Mouse (Mus musculus): ENCODE data around the gene Mrpl34. TPM values are rescaled to one million over a fixed set of nuclear protein-coding genes. Genes with fewer than 3 reads are reported as not detected.

Mrpl34 gene
- polyA plus RNA-seq (2015; fragmentation: Illumina TruSeq; extraction: RNeasy Lipid Tissue Mini Kit (QIAGEN cat#74804); ENCODE audit: low read depth, low replicate concordance) = 76.2 TPM

DNA sequence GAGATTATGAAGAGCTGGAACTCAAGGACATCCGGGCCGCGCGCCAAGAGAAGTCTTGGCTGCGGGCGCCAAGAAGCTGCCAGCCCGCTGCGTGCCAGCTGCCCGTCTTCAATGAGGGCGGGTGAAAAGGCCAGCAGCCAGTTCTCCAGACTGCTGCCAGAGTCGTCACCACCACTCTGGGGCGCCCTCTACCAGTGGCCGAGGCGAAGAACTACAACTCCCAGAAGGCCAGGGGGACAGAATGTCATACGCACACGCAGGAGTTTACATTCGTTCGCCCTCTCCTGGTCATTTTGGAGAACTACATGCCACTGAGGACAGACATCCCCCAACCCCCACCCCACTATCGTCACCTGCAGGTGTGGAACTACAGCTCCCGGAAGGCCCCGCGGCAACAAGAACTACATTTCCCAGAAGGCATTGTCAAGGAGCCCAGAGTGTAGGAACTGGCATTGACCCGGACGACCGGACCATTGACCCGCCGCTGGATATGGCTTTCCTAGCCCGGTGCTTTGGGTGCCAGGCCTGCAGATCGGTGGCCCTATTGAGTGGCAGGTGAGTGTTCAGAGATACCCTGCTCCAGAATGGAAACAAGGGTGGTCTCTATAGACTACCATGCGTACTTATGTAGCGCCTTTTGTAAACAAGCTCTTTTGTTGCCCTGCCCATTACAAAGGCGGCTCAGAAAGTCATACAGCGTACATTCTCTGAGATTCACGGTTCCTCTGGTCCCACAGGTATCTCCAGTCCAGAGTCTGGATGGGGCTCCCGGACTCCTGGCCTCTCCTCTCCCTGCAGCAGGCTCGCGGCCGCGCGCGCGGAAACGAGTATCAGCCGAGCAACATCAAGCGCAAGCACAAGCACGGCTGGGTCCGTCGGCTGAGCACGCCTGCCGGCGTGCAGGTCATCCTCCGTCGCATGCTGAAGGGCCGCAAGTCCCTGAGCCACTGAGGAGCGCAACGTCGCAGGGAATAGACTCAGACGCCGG lies at the start of gene Mrpl34:
Gene Mrpl34 (plus strand): TSS at position 447 of the 988 bp plus-strand sequence.

DNA sequence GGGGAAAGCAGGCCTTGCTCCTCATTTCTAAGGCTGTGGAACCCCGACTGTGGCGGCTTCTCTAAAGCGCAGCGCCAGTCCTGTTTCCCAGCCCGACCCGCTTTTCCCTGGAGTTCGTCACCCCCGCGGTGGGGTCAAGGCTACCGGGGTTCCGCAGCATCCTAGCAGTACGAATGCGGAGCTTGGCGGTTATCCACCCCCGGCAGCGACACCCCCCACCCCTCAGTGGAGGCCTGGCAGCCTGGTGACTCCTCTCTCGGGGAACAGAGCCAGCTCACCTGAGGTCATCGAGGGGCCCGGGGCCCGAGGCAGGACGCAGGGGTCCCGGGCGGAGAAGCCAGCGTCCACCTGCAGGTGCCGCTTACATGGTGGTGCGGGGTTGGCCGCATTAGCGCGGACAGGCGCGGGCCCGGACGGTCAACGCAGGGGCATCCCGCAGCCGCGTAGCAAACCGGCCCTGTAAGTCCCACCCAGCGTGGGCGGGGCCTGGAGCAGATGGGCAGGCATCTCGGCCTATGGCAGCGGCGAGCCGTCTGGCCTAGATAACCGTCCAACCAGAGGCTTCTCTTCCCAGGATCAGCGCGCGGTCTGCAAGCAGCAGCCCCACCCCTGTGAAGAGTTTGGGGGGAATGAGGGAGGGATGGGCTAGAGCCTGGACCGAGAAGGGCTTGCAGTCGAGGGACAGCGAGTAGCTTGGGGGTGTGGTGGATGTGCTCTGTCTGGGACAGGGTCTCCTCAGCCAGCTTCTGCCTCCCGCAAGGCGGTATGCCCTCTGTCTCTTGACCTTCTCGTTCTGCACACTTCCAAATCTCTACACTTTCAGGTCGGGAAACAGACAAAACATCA lies 1.3 kb upstream of the Mrpl34 start, which contains the start of gene Abhd8:
Gene Abhd8 (minus strand): TSS at position 468 of the 846 bp plus-strand sequence.

DNA sequence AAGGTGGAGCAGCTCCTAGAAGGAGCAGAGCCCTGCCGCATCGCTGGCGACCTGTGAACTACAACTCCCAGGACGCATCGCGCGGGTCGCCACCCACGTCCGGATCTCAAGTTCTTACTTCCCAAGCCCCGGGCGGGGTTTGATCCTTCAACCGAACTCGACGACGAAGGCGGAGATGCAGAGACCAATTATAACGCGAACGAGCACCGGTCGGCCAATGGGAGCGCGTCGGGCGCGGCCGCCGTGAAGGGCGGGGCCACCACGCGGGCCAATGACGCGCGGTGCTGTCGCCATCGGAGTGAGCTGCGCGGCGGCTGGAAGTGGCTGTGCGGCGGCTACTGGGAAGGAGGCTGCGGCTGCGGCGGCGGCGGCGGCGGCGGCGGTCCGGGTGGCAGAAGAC lies 4.2 kb downstream of the Mrpl34 start, which contains the start of gene Dda1:
Gene Dda1 (plus strand): TSS at position 284 of the 400 bp plus-strand sequence.

DNA sequence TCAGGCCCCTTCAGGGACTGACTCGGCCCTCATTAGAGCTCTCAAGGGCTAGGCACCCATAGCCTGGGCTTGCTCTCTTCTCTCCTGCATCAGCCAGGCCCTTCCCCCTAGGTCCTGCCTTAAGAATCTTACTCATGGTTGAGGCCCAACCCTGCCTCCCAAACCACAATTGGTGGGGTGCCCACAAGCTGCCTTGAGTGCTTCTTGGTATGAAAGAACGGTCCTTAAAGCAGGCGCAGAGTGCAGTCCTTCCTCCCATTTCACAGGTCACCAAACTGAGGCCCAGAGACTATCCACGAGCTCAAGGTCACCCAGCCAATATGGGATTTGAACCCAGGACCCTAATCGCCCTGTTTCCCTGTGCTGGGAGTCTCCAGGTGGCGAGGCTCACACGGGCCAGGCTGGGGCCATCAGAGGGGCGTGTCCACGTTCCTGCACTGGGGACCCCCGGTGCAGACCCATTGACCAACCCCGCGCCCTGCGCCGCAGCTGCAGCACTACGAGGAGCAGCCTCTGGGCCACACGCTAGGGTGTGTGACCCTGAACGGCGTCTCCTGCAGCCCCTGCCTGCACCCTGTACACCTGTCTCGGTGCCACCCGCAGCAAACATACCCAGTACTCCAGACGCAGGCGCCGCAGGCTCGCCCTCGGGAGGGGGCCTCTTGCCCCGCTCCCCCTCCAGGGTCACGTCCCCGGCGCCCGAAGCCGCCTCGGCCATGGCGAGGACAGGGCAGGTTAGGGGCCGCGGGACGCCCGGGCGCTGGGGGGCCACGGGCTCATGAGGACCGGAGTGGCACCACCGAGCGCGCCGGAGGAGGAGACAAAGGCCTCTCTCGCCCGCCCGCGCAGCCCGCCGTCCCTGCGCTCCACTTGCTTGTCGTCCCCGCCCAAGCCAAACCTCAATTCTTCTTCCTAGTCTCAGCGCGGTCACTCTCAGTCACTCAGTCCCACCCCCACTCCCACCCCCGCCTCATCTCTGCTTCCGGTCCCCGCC lies 20.7 kb downstream of the Mrpl34 start, which contains the start of gene Ano8:
Gene Ano8 (minus strand): TSS at position 822 of the 994 bp plus-strand sequence.

DNA sequence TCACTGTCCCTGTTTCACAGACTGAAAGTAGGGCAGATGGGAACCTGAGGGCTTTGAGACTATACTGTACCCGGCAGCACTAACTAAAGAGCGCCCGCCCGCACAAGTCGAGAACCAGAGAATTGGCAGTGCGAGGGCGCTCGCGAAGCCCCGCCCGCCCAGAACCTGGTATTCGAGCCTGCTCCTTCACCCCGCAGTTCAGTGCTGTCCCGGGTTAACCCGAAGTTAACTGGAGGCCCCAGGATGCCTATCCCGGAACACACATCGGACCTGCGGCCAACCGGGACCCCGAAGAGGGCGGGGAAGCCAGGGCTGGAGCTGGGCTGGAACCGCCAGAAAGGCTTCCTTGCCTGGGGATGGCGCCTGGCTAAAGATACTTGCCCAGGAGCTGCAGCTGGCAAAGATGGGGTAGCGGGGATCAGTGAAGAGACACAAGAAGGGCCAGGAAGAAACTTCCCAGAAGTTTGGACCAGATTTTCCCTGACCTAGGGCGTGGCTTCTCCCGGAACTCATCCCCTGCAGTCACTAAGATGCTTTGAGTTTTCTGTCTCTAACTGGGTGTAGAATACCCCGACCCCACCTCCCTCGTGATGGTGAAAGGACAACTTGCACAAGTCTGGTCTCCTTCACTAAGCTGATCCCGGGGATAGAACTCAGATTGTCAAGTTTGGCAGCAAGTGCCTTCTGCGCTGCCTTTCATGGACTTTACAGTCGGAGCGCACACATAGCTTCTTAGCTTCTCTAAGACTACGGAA lies 23.1 kb downstream of the Mrpl34 start, which contains the start of gene Gtpbp3:
Gene Gtpbp3 (plus strand): TSS at position 413 of the 755 bp plus-strand sequence.

DNA sequence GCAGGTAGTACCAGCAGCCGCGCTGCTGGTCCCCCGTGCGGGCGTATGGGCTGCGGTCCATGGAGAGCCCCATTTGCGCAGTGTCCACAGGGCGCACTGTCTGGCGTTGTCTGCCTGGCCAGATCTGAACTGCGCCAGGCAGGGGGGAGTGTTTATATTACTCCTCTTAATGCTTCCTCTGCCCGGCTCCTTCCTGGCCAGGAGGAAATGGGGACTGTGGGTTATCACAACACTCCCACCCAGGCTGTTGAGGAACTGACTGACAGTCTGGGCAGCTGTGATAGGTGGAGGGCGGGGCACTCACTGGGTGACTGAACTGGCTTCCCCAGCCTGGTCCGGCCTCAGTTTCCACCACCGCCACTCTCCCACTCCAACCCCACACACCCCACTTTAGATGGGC lies 46.9 kb downstream of the Mrpl34 start, which contains the start of gene Plvap:
Gene Plvap (minus strand): TSS at position 109 of the 400 bp plus-strand sequence.

Other genes starting within 250 kb of the Mrpl34 start
- 25.3 TPM for gene Myo9b, start 192.2 kb upstream of the Mrpl34 start, polyA plus RNA-seq (2015; fragmentation: Illumina TruSeq; extraction: RNeasy Lipid Tissue Mini Kit (QIAGEN cat#74804); ENCODE audit: low read depth, low replicate concordance)
- 16.5 TPM for gene Haus8, start 192.0 kb upstream of the Mrpl34 start, polyA plus RNA-seq (2015; fragmentation: Illumina TruSeq; extraction: RNeasy Lipid Tissue Mini Kit (QIAGEN cat#74804); ENCODE audit: low read depth, low replicate concordance)
- 174 TPM for gene Use1, start 98.1 kb upstream of the Mrpl34 start, polyA plus RNA-seq (2015; fragmentation: Illumina TruSeq; extraction: RNeasy Lipid Tissue Mini Kit (QIAGEN cat#74804); ENCODE audit: low read depth, low replicate concordance)
- 11.4 TPM for gene Ocel1, start 93.7 kb upstream of the Mrpl34 start, polyA plus RNA-seq (2015; fragmentation: Illumina TruSeq; extraction: RNeasy Lipid Tissue Mini Kit (QIAGEN cat#74804); ENCODE audit: low read depth, low replicate concordance)
- 24.3 TPM for gene Nr2f6, start 83.0 kb upstream of the Mrpl34 start, polyA plus RNA-seq (2015; fragmentation: Illumina TruSeq; extraction: RNeasy Lipid Tissue Mini Kit (QIAGEN cat#74804); ENCODE audit: low read depth, low replicate concordance)
- gene Ushbp1, start 69.2 kb upstream of the Mrpl34 start, polyA plus RNA-seq (2015; fragmentation: Illumina TruSeq; extraction: RNeasy Lipid Tissue Mini Kit (QIAGEN cat#74804); ENCODE audit: low read depth, low replicate concordance) = 4.5 TPM
- 120 TPM for gene Babam1, start 68.1 kb upstream of the Mrpl34 start, polyA plus RNA-seq (2015; fragmentation: Illumina TruSeq; extraction: RNeasy Lipid Tissue Mini Kit (QIAGEN cat#74804); ENCODE audit: low read depth, low replicate concordance)
- gene Ankle1, start 58.9 kb upstream of the Mrpl34 start, polyA plus RNA-seq (2015; fragmentation: Illumina TruSeq; extraction: RNeasy Lipid Tissue Mini Kit (QIAGEN cat#74804); ENCODE audit: low read depth, low replicate concordance) = 0.43 TPM
- gene Abhd8, start 1.3 kb upstream of the Mrpl34 start, polyA plus RNA-seq (2015; fragmentation: Illumina TruSeq; extraction: RNeasy Lipid Tissue Mini Kit (QIAGEN cat#74804); ENCODE audit: low read depth, low replicate concordance) = 254 TPM
- 68.9 TPM for gene Dda1, start 4.2 kb downstream of the Mrpl34 start, polyA plus RNA-seq (2015; fragmentation: Illumina TruSeq; extraction: RNeasy Lipid Tissue Mini Kit (QIAGEN cat#74804); ENCODE audit: low read depth, low replicate concordance)
- 27.6 TPM for gene Ano8, start 21.0 kb downstream of the Mrpl34 start, polyA plus RNA-seq (2015; fragmentation: Illumina TruSeq; extraction: RNeasy Lipid Tissue Mini Kit (QIAGEN cat#74804); ENCODE audit: low read depth, low replicate concordance)
- gene Gtpbp3, start 23.1 kb downstream of the Mrpl34 start, polyA plus RNA-seq (2015; fragmentation: Illumina TruSeq; extraction: RNeasy Lipid Tissue Mini Kit (QIAGEN cat#74804); ENCODE audit: low read depth, low replicate concordance) = 27.3 TPM
- 7.4 TPM for gene Plvap, start 46.8 kb downstream of the Mrpl34 start, polyA plus RNA-seq (2015; fragmentation: Illumina TruSeq; extraction: RNeasy Lipid Tissue Mini Kit (QIAGEN cat#74804); ENCODE audit: low read depth, low replicate concordance)
- gene Ccdc194, start 60.8 kb downstream of the Mrpl34 start, polyA plus RNA-seq (2015; fragmentation: Illumina TruSeq; extraction: RNeasy Lipid Tissue Mini Kit (QIAGEN cat#74804); ENCODE audit: low read depth, low replicate concordance) = not detected
- 12.1 TPM for gene Bst2, start 72.5 kb downstream of the Mrpl34 start, polyA plus RNA-seq (2015; fragmentation: Illumina TruSeq; extraction: RNeasy Lipid Tissue Mini Kit (QIAGEN cat#74804); ENCODE audit: low read depth, low replicate concordance)
- gene Mvb12a, start 78.0 kb downstream of the Mrpl34 start, polyA plus RNA-seq (2015; fragmentation: Illumina TruSeq; extraction: RNeasy Lipid Tissue Mini Kit (QIAGEN cat#74804); ENCODE audit: low read depth, low replicate concordance) = 48.3 TPM
- not detected for gene Tmem221, start 93.9 kb downstream of the Mrpl34 start, polyA plus RNA-seq (2015; fragmentation: Illumina TruSeq; extraction: RNeasy Lipid Tissue Mini Kit (QIAGEN cat#74804); ENCODE audit: low read depth, low replicate concordance)
- 0.16 TPM for gene Nxnl1, start 101.6 kb downstream of the Mrpl34 start, polyA plus RNA-seq (2015; fragmentation: Illumina TruSeq; extraction: RNeasy Lipid Tissue Mini Kit (QIAGEN cat#74804); ENCODE audit: low read depth, low replicate concordance)
- gene Slc27a1, start 103.9 kb downstream of the Mrpl34 start, polyA plus RNA-seq (2015; fragmentation: Illumina TruSeq; extraction: RNeasy Lipid Tissue Mini Kit (QIAGEN cat#74804); ENCODE audit: low read depth, low replicate concordance) = 72.5 TPM
- 36.5 TPM for gene Pgls, start 127.2 kb downstream of the Mrpl34 start, polyA plus RNA-seq (2015; fragmentation: Illumina TruSeq; extraction: RNeasy Lipid Tissue Mini Kit (QIAGEN cat#74804); ENCODE audit: low read depth, low replicate concordance)
- gene Fam129c, start 132.7 kb downstream of the Mrpl34 start, polyA plus RNA-seq (2015; fragmentation: Illumina TruSeq; extraction: RNeasy Lipid Tissue Mini Kit (QIAGEN cat#74804); ENCODE audit: low read depth, low replicate concordance) = 3.6 TPM
- gene Colgalt1, start 146.0 kb downstream of the Mrpl34 start, polyA plus RNA-seq (2015; fragmentation: Illumina TruSeq; extraction: RNeasy Lipid Tissue Mini Kit (QIAGEN cat#74804); ENCODE audit: low read depth, low replicate concordance) = 51.4 TPM
- 119 TPM for gene Unc13a, start 206.8 kb downstream of the Mrpl34 start, polyA plus RNA-seq (2015; fragmentation: Illumina TruSeq; extraction: RNeasy Lipid Tissue Mini Kit (QIAGEN cat#74804); ENCODE audit: low read depth, low replicate concordance)
- 2.9 TPM for gene Jak3, start 211.3 kb downstream of the Mrpl34 start, polyA plus RNA-seq (2015; fragmentation: Illumina TruSeq; extraction: RNeasy Lipid Tissue Mini Kit (QIAGEN cat#74804); ENCODE audit: low read depth, low replicate concordance)
- 0.92 TPM for gene Insl3, start 224.3 kb downstream of the Mrpl34 start, polyA plus RNA-seq (2015; fragmentation: Illumina TruSeq; extraction: RNeasy Lipid Tissue Mini Kit (QIAGEN cat#74804); ENCODE audit: low read depth, low replicate concordance)
- gene B3gnt3, start 236.8 kb downstream of the Mrpl34 start, polyA plus RNA-seq (2015; fragmentation: Illumina TruSeq; extraction: RNeasy Lipid Tissue Mini Kit (QIAGEN cat#74804); ENCODE audit: low read depth, low replicate concordance) = 0.88 TPM

Measured in brain, adult 10 weeks (tissue).